Mouse (Mus musculus) small intestine, adult 2 months (tissue): Measurements from ENCODE around the gene Rps3. TPM values are rescaled to one million over a fixed set of nuclear protein-coding genes. Genes with fewer than 3 reads are reported as not detected.
"Not testable (repeated sequence)": the region's sequence is repeated elsewhere in the genome, so short reads cannot be mapped to it uniquely, and the experiment has no call there.

Experiments
- H3K27ac ChIP-seq: fragments of 200-500 bp; 2 replicates; pipeline ENCODE4 v1.5.1; 2012; ENCODE audit warnings: low read depth, low read length, control low read depth, inconsistent platforms; ENCODE audit not compliant: insufficient read depth
- H3K27me3 ChIP-seq: fragments of 200-500 bp; 2 replicates; pipeline ENCODE4 v1.6.1; 2012; ENCODE audit warnings: mild to moderate bottlenecking, moderate library complexity, low read length, inconsistent platforms; ENCODE audit not compliant: control insufficient read depth, insufficient read depth
- H3K36me3 ChIP-seq: fragments of 200-500 bp; 2 replicates; pipeline ENCODE4 v1.6.1; 2012; ENCODE audit warnings: mild to moderate bottlenecking, low read length, control low read depth, inconsistent platforms; ENCODE audit not compliant: control insufficient read depth, insufficient read depth
- H3K4me1 ChIP-seq: fragments of 200-500 bp; 2 replicates; pipeline ENCODE4 v1.6.1; 2012; ENCODE audit warnings: low read length, inconsistent platforms, mixed read lengths; ENCODE audit not compliant: control insufficient read depth, insufficient read depth, insufficient read length
- H3K4me3 ChIP-seq: fragments of 200-500 bp; 2 replicates; pipeline ENCODE4 v1.5.1; 2012; ENCODE audit warnings: low read depth, mild to moderate bottlenecking, control low read depth, inconsistent platforms, low read length, moderate library complexity
- CTCF ChIP-seq: fragments of 200-500 bp; IDR thresholded peaks from 2 replicates; pipeline ENCODE4 v1.5.1; 2012; ENCODE audit warnings: low read depth, mild to moderate bottlenecking, control low read depth, inconsistent platforms, low read length, moderate library complexity, mixed read lengths; ENCODE audit not compliant: insufficient replicate concordance, insufficient read length; ENCODE audit errors: extremely low read depth
- POLR2A ChIP-seq: fragments of 200-500 bp; IDR thresholded peaks from 2 replicates; pipeline ENCODE4 v1.6.1; 2012; ENCODE audit warnings: low read depth, mild to moderate bottlenecking, control low read depth, inconsistent platforms, low read length, moderate library complexity
- WGBS: fragments of 180-500 bp; shearing (Covaris S2); methylation state at CpG from one replicate; pipeline ENCODE4 v1.1.7; 2018; 5-methylcytosine and 5-hydroxymethylcytosine counted together
- polyA plus RNA-seq: library from polyadenylated mRNA; depleted of rRNA; stranded (reverse); fragments of >200 nt; gene quantifications from 2 replicates; pipeline ENCODE4 v1.2.3, GENCODE M21; 2012

The Rps3 gene
- polyA plus RNA-seq, 1 experiment, result 203 TPM

DNA sequence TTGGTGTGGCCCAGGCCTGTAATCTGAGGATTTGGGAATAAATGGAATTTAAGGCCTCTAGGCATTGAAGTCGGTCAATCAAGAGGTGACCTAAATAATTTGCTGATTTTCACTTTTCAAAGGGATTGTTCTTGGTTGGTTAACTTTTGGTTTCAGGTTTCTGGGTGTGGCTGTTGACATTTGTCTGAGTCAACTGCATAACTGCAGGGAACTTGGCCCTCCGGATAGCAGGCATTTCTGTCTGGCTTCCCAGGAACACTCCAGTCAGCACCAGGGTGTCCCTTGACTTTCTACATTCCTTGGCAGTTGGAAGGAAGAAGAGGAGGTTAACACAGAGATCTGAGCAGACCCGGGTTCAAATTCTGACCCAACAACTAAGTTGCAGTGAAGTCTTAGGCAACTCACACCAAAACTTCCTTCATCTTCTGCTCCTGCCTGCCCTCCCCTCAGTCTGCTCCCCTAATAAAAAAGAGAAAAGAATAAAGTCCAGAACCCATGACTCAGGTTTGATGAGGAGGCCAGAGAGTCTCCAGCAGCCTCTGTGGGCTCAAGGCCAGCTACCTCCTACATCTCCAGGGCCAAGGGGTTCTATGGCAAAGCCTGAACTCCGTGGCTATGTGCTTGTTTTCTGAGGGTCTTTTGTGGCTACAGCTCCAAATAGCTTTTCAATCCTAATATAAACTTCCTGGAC is 35.6 kb upstream of the Rps3 start:
- Histone ChIP-seq H3K4me3 (no peak overlapping the region), H3K4me1 (peaks cover 12% of the 10 kb centered on the region; the same call in 1 of the 2 replicates), H3K27ac (peak overlapping the region; percentile 74), H3K36me3 (no peaks in the 10 kb centered on the region), H3K27me3 (no peaks in the 10 kb centered on the region)
- 20% methylated on average over 4 of the region's 4 CpGs for WGBS
- TF ChIP-seq CTCF, result no peak
- no peak for TF ChIP-seq POLR2A

DNA sequence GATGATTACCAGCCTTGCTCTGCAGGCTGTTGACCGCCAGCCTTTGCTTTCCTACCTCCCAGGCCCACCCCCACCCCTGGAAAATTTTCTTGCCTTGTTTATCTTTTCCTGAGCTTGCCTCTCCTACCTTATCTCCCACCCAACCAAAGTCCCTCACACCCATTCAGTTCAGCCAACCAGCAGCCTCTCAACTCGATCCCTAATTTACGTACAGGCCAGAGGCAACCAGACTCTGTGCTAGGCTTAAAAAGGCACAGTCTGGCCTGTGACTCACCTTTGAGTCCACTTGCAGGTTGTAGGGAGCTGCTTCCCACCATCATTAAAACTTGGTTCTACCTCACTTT is 33.2 kb upstream of the Rps3 start:
- TF ChIP-seq POLR2A (no peak), CTCF (no peak)
- Histone ChIP-seq H3K27ac (no peak overlapping the region), H3K27me3 (no peaks in the 10 kb centered on the region), H3K4me1 (peaks cover 10% of the 10 kb centered on the region; the same call in 1 of the 2 replicates), H3K4me3 (no peak overlapping the region), H3K36me3 (no peaks in the 10 kb centered on the region)
- 44% methylated on average over 3 of the region's 3 CpGs for WGBS

GRCm38 (mm10) chr7:99516092-99516813 is 32.7 kb upstream of the Rps3 start:
- Histone ChIP-seq H3K27me3 (no peaks in the 10 kb centered on the region), H3K27ac (no peak overlapping the region), H3K4me1 (peaks cover 10% of the 10 kb centered on the region; the same call in 1 of the 2 replicates), H3K4me3 (no peak overlapping the region), H3K36me3 (no peaks in the 10 kb centered on the region)
- WGBS, result 71% methylated on average over 9 of the region's 9 CpGs
- TF ChIP-seq CTCF (no peak), POLR2A (no peak)

- H3K4me3 ChIP-seq, result no peak overlapping the region
- no peak for TF ChIP-seq CTCF
- no peak for TF ChIP-seq POLR2A
- H3K4me1 ChIP-seq, result peaks cover 6% of the 10 kb centered on the region; the same call in 1 of the 2 replicates
- no peak overlapping the region for H3K27ac ChIP-seq
- H3K36me3 ChIP-seq, result no peaks in the 10 kb centered on the region
- WGBS, result 10% methylated on average over 8 of the region's 8 CpGs
- H3K27me3 ChIP-seq, result no peaks in the 10 kb centered on the region
Observed at GRCm38 (mm10) chr7:99510087-99510501, 26.6 kb upstream of the Rps3 start.

DNA sequence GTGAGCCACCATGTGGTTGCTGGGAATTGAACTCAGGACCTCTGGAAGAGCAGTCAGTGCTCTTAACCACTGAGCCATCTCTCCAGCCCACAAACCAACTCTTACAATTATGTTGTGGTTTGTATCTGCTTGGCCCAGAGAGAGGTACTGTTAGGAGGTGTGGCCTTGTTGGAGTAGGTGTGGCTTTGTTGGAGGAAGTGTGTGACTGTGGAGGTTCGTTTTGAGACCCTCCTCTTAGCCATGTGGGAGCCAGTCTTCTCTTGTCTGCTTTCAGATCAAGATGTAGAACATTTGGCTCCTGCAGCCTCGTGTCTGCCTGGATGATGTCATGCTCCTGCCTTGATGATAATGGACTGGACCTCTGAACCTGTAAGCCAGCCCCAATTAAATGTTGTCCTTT is 24.6 kb upstream of the Rps3 start:
- H3K27me3 ChIP-seq, H3K27ac ChIP-seq, H3K36me3 ChIP-seq, H3K4me3 ChIP-seq, H3K4me1 ChIP-seq: not testable (repeated sequence)
- 9% methylated on average over 2 of the region's 2 CpGs for WGBS

- Histone ChIP-seq H3K27me3 (no peaks in the 10 kb centered on the region), H3K36me3 (no peaks in the 10 kb centered on the region), H3K4me3 (no peak overlapping the region), H3K4me1 (peaks cover 6% of the 10 kb centered on the region; the same call in 1 of the 2 replicates), H3K27ac (no peak overlapping the region)
- no peak for TF ChIP-seq CTCF
Observed at GRCm38 (mm10) chr7:99504556-99504955, 21.0 kb upstream of the Rps3 start.

DNA sequence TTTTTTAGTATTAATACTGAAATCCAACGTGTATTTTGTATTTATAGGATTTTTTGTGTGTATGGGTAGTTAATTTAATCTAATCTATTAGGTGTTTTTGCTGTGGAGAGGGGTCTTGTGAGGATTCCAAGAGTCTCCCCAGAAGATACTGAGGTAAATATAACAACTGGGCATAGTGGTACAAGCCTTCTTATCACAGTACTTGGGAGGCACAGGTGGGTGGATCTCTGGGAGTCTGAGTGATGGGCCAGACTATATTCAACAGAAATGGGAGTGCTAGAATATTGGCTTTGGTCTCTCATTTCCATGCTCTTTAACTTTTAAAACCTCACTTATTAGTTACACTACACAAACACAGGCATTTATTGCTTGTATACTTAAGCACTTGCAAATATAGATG is 17.6 kb upstream of the Rps3 start:
- TF ChIP-seq CTCF (no peak), POLR2A (no peak)
- Histone ChIP-seq H3K27me3 (no peaks in the 10 kb centered on the region), H3K27ac (no peak overlapping the region), H3K36me3 (no peaks in the 10 kb centered on the region), H3K4me3 (no peak overlapping the region), H3K4me1 (peaks cover 3% of the 10 kb centered on the region; the same call in 1 of the 2 replicates)
- 68% methylated on average over 1 of the region's 1 CpGs for WGBS
